Mouse (Mus musculus): Measurements from ENCODE around the gene Ovca2. TPM values are rescaled to one million over a fixed set of nuclear protein-coding genes. Genes with fewer than 3 reads are reported as not detected.
A peak's percentile ranks its signal among the peaks of the same experiment; 100 is the strongest.
"Not testable (repeated sequence)": the region's sequence is repeated elsewhere in the genome, so short reads cannot be mapped to it uniquely, and the experiment has no call there.

Gene Ovca2
- total and polyA plus RNA-seq, 2 experiments from 2014 or later = 11.7 to 17.6 TPM

DNA sequence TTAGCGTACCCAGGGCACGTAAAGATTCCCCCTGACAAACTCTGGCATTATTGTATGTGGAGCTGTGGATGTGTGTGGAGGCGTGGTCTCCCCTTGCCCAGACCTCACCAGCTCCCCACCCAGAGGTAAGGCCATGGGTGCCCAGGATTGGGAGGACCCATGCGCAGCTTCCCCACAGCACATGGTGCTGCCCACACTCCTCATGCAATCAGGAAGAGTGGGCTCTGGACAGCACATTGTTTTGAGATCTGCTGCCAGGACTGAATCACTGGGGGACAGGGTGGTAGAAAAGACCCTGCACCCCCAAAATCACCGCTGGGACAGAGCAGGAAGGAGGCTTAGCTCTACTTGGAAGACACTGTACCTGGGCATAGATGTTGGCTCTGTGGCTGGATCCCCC, 5.9 kb upstream of the Ovca2 start:
- ATAC-seq (no peak), DNase-seq (ENCODE audit: low spot score) (no peak)
- H3K4me2 ChIP-seq (ENCODE audit: low read depth, low read length) = no peak overlapping the region
- 76% methylated on average over 5 of the region's 5 CpGs for WGBS
- no peak for TF ChIP-seq CTCF (IDR thresholded peaks at IDR 0.05; ENCODE audit: low read depth)
- H3K4me3 ChIP-seq (ENCODE audit: low read length) = no peak overlapping the region
- no peaks in the 10 kb centered on the region for H3K9me3 ChIP-seq (ENCODE audit: low read length)
- H3K27me3 ChIP-seq (ENCODE audit: insufficient read depth, low read length) = no peaks in the 10 kb centered on the region
- peaks cover 16% of the 10 kb centered on the region for H3K36me3 ChIP-seq (ENCODE audit: insufficient read depth, low read length)
- no peak overlapping the region for H3K9ac ChIP-seq (replicated peaks; ENCODE audit: low read length)
- peaks cover 3% of the 10 kb centered on the region; the same call in 1 of the 2 replicates for H3K4me1 ChIP-seq (ENCODE audit: insufficient read depth, low read length)
- H3K27ac ChIP-seq = no peak overlapping the region

DNA sequence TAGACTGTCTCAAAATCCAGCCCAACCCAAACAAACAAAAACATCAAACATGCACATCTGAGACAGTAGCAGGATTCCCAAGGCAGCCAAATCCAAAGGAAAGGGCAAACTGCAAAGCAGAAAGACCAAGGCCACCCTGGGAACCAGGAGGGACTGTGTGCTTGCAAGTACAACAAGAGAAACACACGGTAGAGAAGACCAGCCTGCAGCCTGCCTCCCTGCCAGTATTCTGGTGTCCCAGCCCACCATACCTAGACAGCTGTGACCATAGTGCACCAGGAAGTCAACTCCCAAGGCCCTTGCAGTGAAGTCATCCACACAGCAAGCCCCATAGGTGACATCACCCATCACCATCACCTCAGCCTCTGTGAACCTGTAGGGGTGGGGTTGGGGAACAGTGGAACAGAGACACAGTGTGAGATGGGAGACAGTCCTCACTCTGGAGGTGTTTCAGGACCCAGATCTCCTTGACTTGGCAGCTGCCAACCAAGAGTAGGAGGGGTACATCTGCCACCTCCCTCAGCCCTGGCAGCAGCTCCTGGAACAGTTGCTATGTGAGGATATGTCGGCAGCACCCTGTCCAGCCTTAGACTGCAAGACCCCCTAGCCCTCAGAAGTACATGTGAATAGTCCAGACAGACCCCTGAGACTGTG, 5.4 kb upstream of the Ovca2 start:
- Histone ChIP-seq H3K9me3 (ENCODE audit: low read length) (no peaks in the 10 kb centered on the region), H3K9ac (replicated peaks; ENCODE audit: low read length) (no peak overlapping the region), H3K4me3 (ENCODE audit: low read length) (no peak overlapping the region), H3K36me3 (ENCODE audit: insufficient read depth, low read length) (peaks cover 16% of the 10 kb centered on the region), H3K4me2 (ENCODE audit: low read depth, low read length) (no peak overlapping the region), H3K4me1 (ENCODE audit: insufficient read depth, low read length) (peaks cover 3% of the 10 kb centered on the region; the same call in 1 of the 2 replicates), H3K27ac (no peak overlapping the region), H3K27me3 (ENCODE audit: insufficient read depth, low read length) (no peaks in the 10 kb centered on the region)
- no peak for ATAC-seq
- TF ChIP-seq CTCF (IDR thresholded peaks at IDR 0.05; ENCODE audit: low read depth) = no peak
- no peak for DNase-seq (ENCODE audit: low spot score)
- WGBS = 68% methylated on average over 2 of the region's 2 CpGs

DNA sequence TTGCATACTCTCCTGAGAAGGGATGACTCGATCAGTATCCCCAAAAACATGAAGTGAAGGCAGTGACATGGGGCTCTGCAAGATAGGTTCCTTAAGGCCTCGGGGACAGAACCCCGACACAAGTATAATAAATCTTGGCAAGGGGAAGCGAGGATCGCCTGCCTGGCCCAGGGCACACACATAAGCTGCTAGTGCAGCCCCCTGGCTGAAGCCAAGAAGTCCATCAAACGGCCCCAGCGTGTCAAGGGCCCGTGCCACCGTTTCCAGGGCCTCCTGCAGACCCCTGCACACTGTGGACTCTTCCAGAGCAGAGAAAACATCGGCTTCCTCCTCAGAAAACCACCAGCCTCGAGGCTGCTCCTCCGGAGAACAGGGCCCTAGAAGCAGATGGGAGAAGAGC, 624 bp downstream of the Ovca2 start:
- ATAC-seq (no peak), DNase-seq (ENCODE audit: low spot score) (no peak)
- Histone ChIP-seq H3K4me3 (ENCODE audit: low read length) (peak overlapping the region; percentile 74), H3K4me2 (ENCODE audit: low read depth, low read length) (peak overlapping the region; percentile 82), H3K9ac (replicated peaks; ENCODE audit: low read length) (peak overlapping the region; percentile 86), H3K36me3 (ENCODE audit: insufficient read depth, low read length) (peaks cover 14% of the 10 kb centered on the region), H3K9me3 (ENCODE audit: low read length) (no peaks in the 10 kb centered on the region), H3K4me1 (ENCODE audit: insufficient read depth, low read length) (peaks cover 10% of the 10 kb centered on the region), H3K27me3 (ENCODE audit: insufficient read depth, low read length) (no peaks in the 10 kb centered on the region), H3K27ac (peak overlapping the region; percentile 84; the same call in 1 of the 2 replicates)
- 59% methylated on average over 12 of the region's 12 CpGs for WGBS
- no peak for TF ChIP-seq CTCF (IDR thresholded peaks at IDR 0.05; ENCODE audit: low read depth)

DNA sequence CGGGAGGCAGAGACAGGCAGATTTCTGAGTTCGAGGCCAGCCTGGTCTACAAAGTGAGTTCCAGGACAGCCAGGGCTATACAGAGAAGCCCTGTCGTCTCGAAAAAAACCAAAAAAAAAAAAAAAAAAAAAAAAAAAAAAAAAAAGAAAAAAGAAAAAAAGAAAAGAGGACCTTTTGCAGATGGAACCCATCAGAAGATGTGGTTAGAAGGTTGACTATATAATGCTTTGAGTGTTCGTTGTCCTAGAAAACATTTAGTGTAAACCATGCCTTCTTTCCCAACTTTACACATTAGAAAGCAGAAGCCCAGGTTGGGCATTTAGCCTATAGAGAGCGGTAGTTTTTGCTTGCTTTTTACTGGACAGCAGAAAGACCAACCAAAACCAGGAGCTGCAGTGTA, 4.1 kb downstream of the Ovca2 start:
- H3K9me3 ChIP-seq (ENCODE audit: low read length); H3K9ac ChIP-seq (replicated peaks; ENCODE audit: low read length); H3K27me3 ChIP-seq (ENCODE audit: insufficient read depth, low read length); H3K27ac ChIP-seq; DNase-seq (ENCODE audit: low spot score); H3K4me3 ChIP-seq (ENCODE audit: low read length); ATAC-seq; H3K36me3 ChIP-seq (ENCODE audit: insufficient read depth, low read length); H3K4me2 ChIP-seq (ENCODE audit: low read depth, low read length): not testable (repeated sequence)
- WGBS = 78% methylated on average over 6 of the region's 6 CpGs
- peaks cover 14% of the 10 kb centered on the region for H3K4me1 ChIP-seq (ENCODE audit: insufficient read depth, low read length)

DNA sequence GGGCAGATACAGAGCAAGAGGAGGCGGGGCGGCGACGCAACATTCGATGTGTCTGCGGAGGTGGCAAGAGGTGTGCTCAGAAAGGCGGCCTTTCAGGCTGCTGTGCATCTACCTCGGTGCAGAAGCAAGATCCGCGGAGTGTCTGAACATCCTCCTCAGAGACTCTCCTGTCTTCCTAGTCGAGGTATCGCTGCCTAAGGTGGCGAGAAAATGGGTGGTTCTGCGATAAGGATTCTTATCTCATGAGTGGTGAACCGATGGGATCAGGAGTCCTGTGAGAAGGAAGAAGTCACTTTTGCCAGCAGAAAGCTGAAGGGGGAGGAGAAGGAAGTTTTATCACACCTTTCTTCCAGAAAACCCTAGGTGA, 4.9 kb downstream of the Ovca2 start:
- no peak for ATAC-seq
- Histone ChIP-seq H3K9ac (replicated peaks; ENCODE audit: low read length) (peak overlapping the region; percentile 55), H3K27me3 (ENCODE audit: insufficient read depth, low read length) (peaks cover 5% of the 10 kb centered on the region; the same call in 1 of the 2 replicates), H3K4me1 (ENCODE audit: insufficient read depth, low read length) (peaks cover 16% of the 10 kb centered on the region), H3K36me3 (ENCODE audit: insufficient read depth, low read length) (no peaks in the 10 kb centered on the region), H3K4me2 (ENCODE audit: low read depth, low read length) (peak overlapping the region; percentile 67), H3K9me3 (ENCODE audit: low read length) (no peaks in the 10 kb centered on the region), H3K27ac (peak overlapping the region; percentile 76; the same call in 1 of the 2 replicates), H3K4me3 (ENCODE audit: low read length) (peak overlapping the region; percentile 50)
- 2% methylated on average over 15 of the region's 15 CpGs for WGBS
- no peak; the same call in 1 of the 2 replicates for TF ChIP-seq CTCF (IDR thresholded peaks at IDR 0.05; ENCODE audit: low read depth)
- no peak for DNase-seq (ENCODE audit: low spot score)

DNA sequence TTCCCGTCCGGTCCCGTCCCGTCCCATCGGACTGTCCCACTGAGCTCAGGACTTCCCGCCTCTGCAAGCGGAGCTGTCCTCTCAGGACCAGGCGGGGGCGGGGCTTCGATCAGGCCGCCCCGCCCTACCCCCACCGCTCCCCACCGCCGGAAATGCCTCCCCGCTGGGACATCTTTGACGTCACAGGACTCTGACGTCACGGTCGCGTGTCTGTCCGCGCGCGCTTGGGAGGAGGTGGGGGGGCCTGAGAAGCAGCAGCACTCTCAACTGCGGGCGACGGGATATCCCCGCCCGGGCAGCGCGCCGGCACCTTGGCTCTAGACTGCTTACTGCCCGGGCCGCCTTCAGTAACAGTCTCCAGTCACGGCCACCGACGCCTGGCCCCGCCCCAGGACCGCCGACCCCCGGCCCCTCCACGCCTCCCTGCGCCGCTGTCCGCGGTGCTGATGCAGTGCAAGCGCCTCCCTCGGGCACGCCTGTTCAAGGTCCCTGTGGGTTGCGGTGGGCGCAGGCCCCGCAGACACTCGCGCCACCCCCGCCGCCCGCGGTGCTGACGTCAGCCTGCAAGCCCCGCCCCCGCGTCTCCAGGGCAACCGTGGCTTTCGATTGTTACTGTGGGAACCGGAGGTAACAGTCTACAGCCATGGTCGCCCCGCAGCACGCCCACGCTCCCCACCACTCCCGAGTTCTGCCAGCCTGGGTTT, 5.4 kb downstream of the Ovca2 start:
- Histone ChIP-seq H3K4me2 (ENCODE audit: low read depth, low read length) (peak overlapping the region; percentile 67), H3K27me3 (ENCODE audit: insufficient read depth, low read length) (peaks cover 9% of the 10 kb centered on the region; the same call in 1 of the 2 replicates), H3K27ac (peak overlapping the region; percentile 76), H3K9me3 (ENCODE audit: low read length) (no peaks in the 10 kb centered on the region), H3K36me3 (ENCODE audit: insufficient read depth, low read length) (no peaks in the 10 kb centered on the region), H3K4me1 (ENCODE audit: insufficient read depth, low read length) (peaks cover 21% of the 10 kb centered on the region), H3K4me3 (ENCODE audit: low read length) (peak overlapping the region; percentile 50), H3K9ac (replicated peaks; ENCODE audit: low read length) (peak overlapping the region; percentile 55)
- no peak for TF ChIP-seq CTCF (IDR thresholded peaks at IDR 0.05; ENCODE audit: low read depth)
- under 1% methylated on average over 67 of the region's 71 CpGs for WGBS
- peak; percentile 72 for ATAC-seq
- DNase-seq (ENCODE audit: low spot score) = peak; percentile 92

Data from hindbrain, postnatal 0 days (tissue).